Comparison of ENCODE assay signal across 9 mouse cellular contexts in genomic region chr5:69704261-69705167, GRCm38 (mm10).
DNase-seq lines count a peak whose midpoint lies in the region; ATAC-seq lines count a peak whose summit lies in the region.
"Had no signal": no experiment of that assay in that cellular context is flagged by ENCODE, and none has a peak within 500 bp of the region (broad histone marks: within the 10 kb centered on the region; RNA-seq: fewer than 3 reads in every experiment).

No protein-coding gene starts in this region.

- WGBS in neural tube, embryonic 11.5 days = 68% methylated on average over 2 of the region's 2 CpGs

- H3K9ac ChIP-seq in neural tube, embryonic 11.5 days (ENCODE audit: low read length) = no peak overlapping the region
- H3K9ac ChIP-seq: limb, embryonic 12.5 days had no signal

- H3K4me3 ChIP-seq in neural tube, embryonic 11.5 days (ENCODE audit: low read depth, low read length) = no peak overlapping the region
- H3K4me3 ChIP-seq: limb, embryonic 12.5 days had no signal

- H3K4me1 ChIP-seq in neural tube, embryonic 11.5 days (ENCODE audit: control insufficient read depth, insufficient read depth, low read length) = no peaks in the 10 kb centered on the region
- H3K4me1 ChIP-seq: limb, embryonic 12.5 days had no signal

- H3K4me2 ChIP-seq in neural tube, embryonic 11.5 days (ENCODE audit: low read depth) = no peak overlapping the region
- H3K4me2 ChIP-seq: limb, embryonic 12.5 days had no signal

- intact Hi-C loops in gastrocnemius, postnatal 36 days (cut with DNase I) = no loop called here

- peak; percentile 20 for DNase-seq in adrenal gland, adult 2 months
- no peak for DNase-seq in adrenal gland, adult 18-20 months (ENCODE audit: low spot score in 2 of 2)
- peak; percentile 45 for DNase-seq in neural tube, embryonic 11.5 days (ENCODE audit: low spot score)
- DNase-seq in neural tube, embryonic 10.5 days (ENCODE audit: extremely low spot score, low spot score) = no peak
- DNase-seq in kidney, postnatal 36 days = peak; percentile 6 to 25
- peak; percentile 71 for DNase-seq in retina, embryonic 14.5 days (ENCODE audit: low spot score)
- DNase-seq in gastrocnemius, postnatal 36 days = no peak
- DNase-seq in ovary, postnatal 36 days (ENCODE audit: low spot score) = no peak

- H3K9me3 ChIP-seq in neural tube, embryonic 11.5 days (ENCODE audit: control insufficient read depth, low read length) = no peaks in the 10 kb centered on the region
- H3K9me3 ChIP-seq: limb, embryonic 12.5 days had no signal

- no peaks in the 10 kb centered on the region for H3K36me3 ChIP-seq in neural tube, embryonic 11.5 days (ENCODE audit: control insufficient read depth, insufficient read depth, low read length)
- H3K36me3 ChIP-seq: limb, embryonic 12.5 days had no signal

- peak; percentile 49; the same call in 1 of the 2 replicates for ATAC-seq in neural tube, embryonic 11.5 days (ENCODE audit: insufficient read depth, low FRiP score, low TSS enrichment)

- H3K27me3 ChIP-seq in neural tube, embryonic 11.5 days (ENCODE audit: control insufficient read depth, insufficient read depth, low read length) = no peaks in the 10 kb centered on the region
- H3K27me3 ChIP-seq: limb, embryonic 12.5 days had no signal

- no peak overlapping the region for H3K27ac ChIP-seq in neural tube, embryonic 11.5 days (ENCODE audit: low read depth, low read length)
- H3K27ac ChIP-seq: limb, embryonic 12.5 days had no signal

Comparison
In these comparisons a context has a peak if more than half of its experiments do, and no peak if none do; other contexts are left out.
1. DNase-seq: peak in adrenal gland, adult 2 months (single experiment), neural tube, embryonic 11.5 days (single experiment), kidney, postnatal 36 days (2 of 2) and retina, embryonic 14.5 days (single experiment); none in adrenal gland, adult 18-20 months (0 of 2), neural tube, embryonic 10.5 days (single experiment), gastrocnemius, postnatal 36 days (0 of 2) and ovary, postnatal 36 days (single experiment).